Mouse (Mus musculus) myocyte (in vitro differentiated cells): Measurements from ENCODE around the gene Mapre1.

Experiments
- E2F4 ChIP-seq: IDR thresholded peaks from one replicate; pipeline ENCODE4 v1.6.1; 2011; ENCODE audit warnings: mild to moderate bottlenecking, control low read depth, moderate library complexity; ENCODE audit not compliant: insufficient read depth
- MYOD1 ChIP-seq, 3 experiments: IDR thresholded peaks; one replicate each; pipeline ENCODE4 v1.6.1; 2011; ENCODE audit warnings: control low read depth in 2 of 3, low read depth in 2 of 3, mild to moderate bottlenecking in 2 of 3, moderate library complexity in 1 of 3; ENCODE audit not compliant: insufficient read length in 2 of 3, control insufficient read depth in 1 of 3
- POLR2A ChIP-seq: IDR thresholded peaks from one replicate; pipeline ENCODE4 v1.6.1; 2011; ENCODE audit warnings: low read depth, mild to moderate bottlenecking, control low read depth, moderate library complexity; ENCODE audit not compliant: insufficient read length
- TCF12 ChIP-seq: IDR thresholded peaks from one replicate; pipeline ENCODE4 v1.6.1; 2011; ENCODE audit warnings: mild to moderate bottlenecking, control low read depth; ENCODE audit not compliant: poor library complexity, insufficient read depth, severe bottlenecking

GRCm38 (mm10) chr2:153741437-153742065 lies 477 bp downstream of the Mapre1 start:
- TF ChIP-seq TCF12 (no peak), E2F4 (no peak), POLR2A (no peak), MYOD1 (IDR thresholded peaks at IDR 0.05; ENCODE audit: control insufficient read depth in 1 of 3, insufficient read length in 2 of 3, low read depth in 2 of 3) (no peak)
